Mouse (Mus musculus) midbrain, embryonic 15.5 days (tissue): ENCODE measurements around the gene Olfr995. TPM values are rescaled to one million over a fixed set of nuclear protein-coding genes. Genes with fewer than 3 reads are reported as not detected.

Experiments
- ATAC-seq: fragments of 200-750 bp; cut with Nextera tagmentation; replicated peaks from 2 replicates; pipeline ENCODE4 v1.8.0; 2017; ENCODE audit warnings: moderate TSS enrichment
- H3K27ac ChIP-seq: fragments of 300-500 bp; sonication (generic); 2 replicates; pipeline ENCODE4 v1.5.1; 2015; ENCODE audit warnings: mild to moderate bottlenecking, inconsistent platforms
- H3K27me3 ChIP-seq: fragments of 300-500 bp; sonication (generic); replicated peaks from 2 replicates; pipeline ENCODE4 v1.6.1; 2015; ENCODE audit warnings: inconsistent platforms
- H3K36me3 ChIP-seq: fragments of 300-500 bp; sonication (generic); replicated peaks from 2 replicates; pipeline ENCODE4 v1.6.1; 2015; ENCODE audit warnings: inconsistent platforms
- H3K4me1 ChIP-seq: fragments of 300-500 bp; sonication (generic); 2 replicates; pipeline ENCODE4 v1.6.1; 2015; ENCODE audit warnings: inconsistent platforms
- H3K4me2 ChIP-seq: fragments of 300-500 bp; sonication (generic); 2 replicates; pipeline ENCODE4 v1.6.1; 2015; ENCODE audit warnings: inconsistent platforms, mild to moderate bottlenecking, moderate library complexity
- H3K4me3 ChIP-seq: fragments of 300-500 bp; sonication (generic); 2 replicates; pipeline ENCODE4 v1.5.1; 2015; ENCODE audit warnings: mild to moderate bottlenecking, inconsistent platforms
- H3K9ac ChIP-seq: fragments of 300-500 bp; sonication (generic); 2 replicates; pipeline ENCODE4 v1.6.1; 2015; ENCODE audit warnings: mild to moderate bottlenecking, inconsistent platforms
- H3K9me3 ChIP-seq: fragments of 300-500 bp; sonication (generic); 2 replicates; pipeline ENCODE4 v1.6.1; 2016; ENCODE audit warnings: inconsistent platforms
- WGBS: fragments of 180-500 bp; shearing (Covaris S2); methylation state at CpG from one replicate; pipeline ENCODE4 v1.1.7; 2015; ENCODE audit warnings: mixed read lengths; 5-methylcytosine and 5-hydroxymethylcytosine counted together
- polyA plus RNA-seq: library from polyadenylated mRNA; unstranded; fragments of >200 nt; fragmentation: Nextera tagmentation; extraction: Ambion mirVana; gene quantifications from 2 replicates; pipeline ENCODE4 v1.2.1, GENCODE M21; 2015

Olfr995 gene
- not detected in 2 replicates for polyA plus RNA-seq

GRCm38 (mm10) chr2:85443539-85443938 is at the start of gene Olfr995:
Olfr995 (minus strand) TSS chr2:85443639.
- H3K4me1 ChIP-seq: no peaks in the 10 kb centered on the region
- H3K27me3 ChIP-seq: no peaks in the 10 kb centered on the region
- no peaks in the 10 kb centered on the region for H3K9me3 ChIP-seq
- no peak within 1 kb of the TSS for H3K4me3 ChIP-seq
- no peak for ATAC-seq
- H3K27ac ChIP-seq: no peak within 1 kb of the TSS
- H3K4me2 ChIP-seq: no peak within 1 kb of the TSS
- WGBS: 17% methylated on average over 1 of the region's 1 CpGs
- no peaks in the 10 kb centered on the region for H3K36me3 ChIP-seq
- no peak within 1 kb of the TSS for H3K9ac ChIP-seq

- Histone ChIP-seq H3K27ac (no peak overlapping the region), H3K36me3 (no peaks in the 10 kb centered on the region), H3K27me3 (no peaks in the 10 kb centered on the region), H3K9me3 (no peaks in the 10 kb centered on the region), H3K4me2 (no peak overlapping the region), H3K4me1 (no peaks in the 10 kb centered on the region), H3K9ac (no peak overlapping the region), H3K4me3 (no peak overlapping the region)
- ATAC-seq: no peak
- WGBS: 57% methylated on average over 5 of the region's 5 CpGs
These were observed 47.0 kb upstream of the Olfr995 start for GRCm38 (mm10) chr2:85490396-85490795.

- Histone ChIP-seq H3K4me3 (no peak overlapping the region), H3K27me3 (no peaks in the 10 kb centered on the region), H3K4me1 (no peaks in the 10 kb centered on the region), H3K9ac (no peak overlapping the region), H3K36me3 (no peaks in the 10 kb centered on the region), H3K4me2 (no peak overlapping the region), H3K27ac (no peak overlapping the region), H3K9me3 (no peaks in the 10 kb centered on the region)
- WGBS: 83% methylated on average over 3 of the region's 3 CpGs
- no peak for ATAC-seq
These were observed 23.4 kb upstream of the Olfr995 start for GRCm38 (mm10) chr2:85466801-85467325.

DNA sequence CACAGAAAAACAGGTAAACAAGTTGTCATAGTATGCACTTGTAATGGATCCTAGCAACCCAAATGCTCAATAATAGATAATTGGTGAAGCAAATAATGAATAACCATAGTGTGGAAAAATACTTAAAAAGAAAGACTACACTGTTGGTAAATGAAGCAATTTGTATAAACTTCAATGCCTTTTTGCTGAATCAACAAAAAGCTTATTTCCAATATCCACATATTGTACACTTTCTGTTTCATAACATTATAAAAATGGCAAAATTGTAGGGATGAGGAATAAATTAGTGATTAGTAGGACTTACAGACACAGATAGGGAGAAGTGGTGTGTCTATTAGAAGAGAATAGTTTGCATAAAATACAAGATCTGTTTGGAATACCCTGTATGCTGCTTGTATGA is 893 bp downstream of the Olfr995 start:
- Histone ChIP-seq H3K9me3 (no peaks in the 10 kb centered on the region), H3K27me3 (no peaks in the 10 kb centered on the region), H3K4me3 (no peak overlapping the region), H3K36me3 (no peaks in the 10 kb centered on the region), H3K9ac (no peak overlapping the region), H3K27ac (no peak overlapping the region), H3K4me1 (no peaks in the 10 kb centered on the region), H3K4me2 (no peak overlapping the region)
- no peak for ATAC-seq

DNA sequence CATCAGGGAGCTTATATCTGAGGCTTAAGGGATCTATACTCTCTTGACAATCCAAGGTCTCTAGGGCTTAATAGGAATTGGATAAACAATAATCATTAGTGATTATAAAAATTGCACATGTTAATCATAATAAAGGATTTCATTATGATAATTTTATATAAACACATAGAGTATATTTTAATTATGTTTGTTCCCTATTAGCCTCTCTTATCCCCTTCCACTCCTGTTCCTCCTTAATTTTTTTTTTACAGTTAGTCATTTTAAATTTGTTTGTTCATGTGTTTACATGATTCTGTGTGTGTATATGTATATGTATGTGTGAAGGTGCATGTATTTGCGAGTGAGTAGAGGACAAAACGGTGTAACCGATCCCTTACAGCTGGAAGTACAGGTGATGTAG is 7.1 kb downstream of the Olfr995 start, which contains the start of gene Olfr994:
Gene Olfr994, minus strand, starts transcription at position 101 of the 400 bp plus-strand sequence.
- no peaks in the 10 kb centered on the region for H3K36me3 ChIP-seq
- no peak within 1 kb of the TSS for H3K9ac ChIP-seq
- H3K27ac ChIP-seq: no peak within 1 kb of the TSS
- no peaks in the 10 kb centered on the region for H3K9me3 ChIP-seq
- no peaks in the 10 kb centered on the region for H3K4me1 ChIP-seq
- no peak within 1 kb of the TSS for H3K4me3 ChIP-seq
- 93% methylated on average over 3 of the region's 3 CpGs for WGBS
- no peak for ATAC-seq
- H3K4me2 ChIP-seq: no peak within 1 kb of the TSS
- H3K27me3 ChIP-seq: no peaks in the 10 kb centered on the region

DNA sequence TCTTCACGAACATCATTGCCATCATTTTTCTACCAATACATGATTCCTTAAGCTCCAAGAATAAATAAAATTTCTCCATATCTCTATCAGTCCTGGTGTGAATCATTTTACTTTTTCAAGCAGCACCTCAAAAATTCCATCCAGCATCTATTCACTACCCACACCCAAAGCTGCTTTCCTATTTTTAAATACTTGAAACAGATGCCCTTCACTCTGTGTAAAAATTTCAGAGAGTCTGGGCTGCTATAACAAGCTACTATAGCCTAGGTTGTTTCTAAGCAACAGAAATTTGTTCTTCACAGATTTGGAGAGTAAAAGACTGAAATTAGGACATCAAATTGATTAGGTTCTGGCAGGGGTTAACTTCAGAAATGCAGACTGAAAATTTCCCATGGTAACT is 17.5 kb downstream of the Olfr995 start:
- H3K27me3 ChIP-seq: no peaks in the 10 kb centered on the region

GRCm38 (mm10) chr2:85414777-85415176 is 28.7 kb downstream of the Olfr995 start, which contains the start of gene Olfr993:
Olfr993 (minus strand) TSS chr2:85414877.
- no peaks in the 10 kb centered on the region for H3K27me3 ChIP-seq
- ATAC-seq: no peak
- no peaks in the 10 kb centered on the region for H3K4me1 ChIP-seq
- H3K9ac ChIP-seq: no peak within 1 kb of the TSS
- no peak within 1 kb of the TSS for H3K27ac ChIP-seq
- no peak within 1 kb of the TSS for H3K4me3 ChIP-seq
- H3K36me3 ChIP-seq: no peaks in the 10 kb centered on the region
- H3K4me2 ChIP-seq: no peak within 1 kb of the TSS
- H3K9me3 ChIP-seq: no peaks in the 10 kb centered on the region

More for the DNA sequence above, 17.5 kb downstream of the Olfr995 start:
- Histone ChIP-seq H3K9ac (no peak overlapping the region), H3K4me3 (no peak overlapping the region), H3K36me3 (no peaks in the 10 kb centered on the region), H3K9me3 (no peaks in the 10 kb centered on the region), H3K27ac (no peak overlapping the region), H3K4me2 (no peak overlapping the region), H3K4me1 (no peaks in the 10 kb centered on the region)
- WGBS: 95% methylated on average over 1 of the region's 1 CpGs
- no peak for ATAC-seq

- Histone ChIP-seq H3K4me1 (no peaks in the 10 kb centered on the region), H3K36me3 (no peaks in the 10 kb centered on the region), H3K9ac (no peak within 1 kb of the TSS), H3K4me2 (no peak within 1 kb of the TSS), H3K4me3 (no peak within 1 kb of the TSS), H3K9me3 (no peaks in the 10 kb centered on the region), H3K27me3 (no peaks in the 10 kb centered on the region), H3K27ac (no peak within 1 kb of the TSS)
- 67% methylated on average over 2 of the region's 2 CpGs for WGBS
- ATAC-seq: no peak
These were observed 34.1 kb downstream of the Olfr995 start, which contains the start of gene Olfr992 for GRCm38 (mm10) chr2:85409369-85409768. Olfr992 (minus strand) TSS chr2:85409469.

Other genes starting within 250 kb of the Olfr995 start
- gene Lrrc55, start 246.4 kb downstream of the Olfr995 start, polyA plus RNA-seq: 14.5 and 15.0 TPM in 2 replicates
- gene Olfr987, start 104.3 kb downstream of the Olfr995 start, polyA plus RNA-seq: not detected in 2 replicates
- gene Olfr988, start 80.4 kb downstream of the Olfr995 start, polyA plus RNA-seq: not detected in 2 replicates
- not detected in 2 replicates for gene Olfr992, start 34.2 kb downstream of the Olfr995 start, polyA plus RNA-seq
- gene Olfr993, start 28.8 kb downstream of the Olfr995 start, polyA plus RNA-seq: not detected in 2 replicates
- gene Olfr994, start 7.2 kb downstream of the Olfr995 start, polyA plus RNA-seq: not detected in 2 replicates
- gene 4833423E24Rik, start 75.4 kb upstream of the Olfr995 start, polyA plus RNA-seq: 0.19 and 0.32 TPM in 2 replicates
- gene Olfr996, start 135.6 kb upstream of the Olfr995 start, polyA plus RNA-seq: not detected in 2 replicates
- not detected in 2 replicates for gene Olfr998, start 145.3 kb upstream of the Olfr995 start, polyA plus RNA-seq
- not detected in 2 replicates for gene Olfr1000, start 168.3 kb upstream of the Olfr995 start, polyA plus RNA-seq
- not detected in 2 replicates for gene Olfr1002, start 207.1 kb upstream of the Olfr995 start, polyA plus RNA-seq
- not detected in 2 replicates for gene Olfr154, start 220.8 kb upstream of the Olfr995 start, polyA plus RNA-seq
- not detected in 2 replicates for gene Olfr1006, start 235.1 kb upstream of the Olfr995 start, polyA plus RNA-seq
- not detected in 2 replicates for gene Olfr1008, start 245.8 kb upstream of the Olfr995 start, polyA plus RNA-seq